Mouse (Mus musculus): ENCODE measurements at regions not wholly inside any gene's neighbourhood (a gene's known extent, or its start where the extent isn't known, plus 50 kb on each side); places are given as distances from the start of the nearest gene placed in this dataset.

DNA sequence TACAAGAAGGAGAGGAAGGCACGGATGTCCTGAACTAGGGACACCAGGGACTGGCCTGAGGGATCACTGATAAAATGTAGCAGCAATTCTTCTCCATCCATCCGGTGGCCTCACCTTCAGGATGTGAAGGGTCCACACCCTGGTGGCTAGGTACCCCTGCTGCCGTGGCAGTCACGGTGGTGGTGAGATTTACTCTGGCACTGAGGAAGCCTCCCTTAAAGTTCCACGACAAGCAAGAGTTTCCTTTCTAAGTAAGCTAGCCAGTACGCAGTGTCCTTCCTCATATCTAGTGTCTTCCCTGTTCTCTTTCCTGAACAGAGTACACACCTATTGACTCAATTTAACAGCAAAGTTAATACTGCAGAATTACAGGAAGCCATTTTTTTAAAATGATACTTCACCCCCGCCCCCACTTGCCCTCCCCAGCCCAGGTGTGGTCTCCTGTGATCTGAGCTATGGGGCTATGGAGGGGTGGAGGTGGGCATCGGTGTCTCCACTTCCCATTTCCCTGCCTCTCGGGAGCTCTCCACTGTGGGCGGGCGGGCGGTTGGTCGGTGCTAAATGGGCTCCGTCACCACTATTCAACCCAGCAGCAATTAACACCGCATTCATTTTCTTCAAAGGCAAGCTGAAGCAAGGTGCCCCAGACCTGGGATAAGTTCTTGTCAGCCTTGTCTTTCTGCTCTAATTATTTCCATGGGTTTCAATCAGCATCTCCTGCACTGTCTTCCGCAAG lies 201.2 kb upstream of the Klf14 start:
- ATAC-seq (ENCODE audit: low read depth): no peak
- no peak overlapping the region for H3K27ac ChIP-seq (ENCODE audit: low read depth, low read length)
- 0 out of 2 replicates have a peak, but pooled peaks cover 3% of the 10 kb centered on the region for H3K4me1 ChIP-seq (ENCODE audit: control insufficient read depth, insufficient read depth, low read length)
- no peak overlapping the region for H3K9ac ChIP-seq (replicated peaks; ENCODE audit: low read depth, low read length)
- no peaks in the 10 kb centered on the region for H3K9me3 ChIP-seq (ENCODE audit: control insufficient read depth, low read length)
- H3K4me3 ChIP-seq (ENCODE audit: low read depth, low read length): no peak overlapping the region
- no peaks in the 10 kb centered on the region for H3K27me3 ChIP-seq (ENCODE audit: control insufficient read depth, insufficient read depth, low read length)
- 55% methylated on average over 16 of the region's 16 CpGs for WGBS
- no peaks in the 10 kb centered on the region for H3K36me3 ChIP-seq (ENCODE audit: control insufficient read depth, insufficient read depth, low read length)
- H3K4me2 ChIP-seq (ENCODE audit: low read depth, low read length): no peak overlapping the region

DNA sequence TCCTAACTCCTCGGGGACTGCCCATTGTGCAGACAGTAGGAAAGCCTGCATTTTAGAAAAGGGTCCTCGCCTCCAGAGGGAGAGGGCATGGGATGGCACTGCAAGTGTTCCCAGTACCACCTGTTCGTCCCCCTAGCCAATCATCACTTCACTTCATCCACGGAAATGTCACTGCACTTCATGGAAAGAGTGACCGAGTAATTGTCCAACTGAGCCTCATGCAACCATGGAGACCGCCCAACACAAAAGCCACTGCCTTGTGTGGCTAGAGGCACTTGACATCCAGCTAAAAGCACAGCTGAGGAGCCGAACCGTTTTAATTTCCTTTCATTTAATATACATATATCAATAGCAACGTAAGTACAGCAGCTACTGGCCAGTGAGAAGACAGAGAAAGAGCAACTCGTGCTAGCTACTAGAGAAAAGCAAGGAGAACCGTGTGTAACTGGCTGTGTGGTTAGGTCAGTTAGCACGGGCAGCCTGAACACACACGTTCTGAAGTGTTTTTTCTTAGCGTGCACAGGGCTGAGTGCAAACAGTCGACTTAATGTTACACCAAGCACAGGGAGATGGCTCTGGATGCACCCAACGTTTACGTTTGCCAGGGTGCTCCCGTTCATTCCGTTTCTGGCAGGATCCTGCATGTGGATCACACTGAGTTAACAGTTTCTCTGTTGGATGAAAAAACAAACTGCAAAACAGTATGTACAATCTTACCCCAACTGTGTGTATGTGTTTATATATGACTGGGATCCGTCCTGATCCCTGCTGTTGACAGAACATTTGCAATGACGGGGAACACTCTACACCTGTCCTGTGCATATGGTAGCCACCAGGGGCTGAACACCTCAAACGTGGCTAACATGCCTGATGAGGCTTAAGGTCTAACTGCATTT lies 202.8 kb upstream of the Klf14 start:
- Histone ChIP-seq H3K4me3 (ENCODE audit: low read depth, low read length) (no peak overlapping the region), H3K27ac (ENCODE audit: low read depth, low read length) (no peak overlapping the region), H3K9ac (replicated peaks; ENCODE audit: low read depth, low read length) (no peak overlapping the region), H3K9me3 (ENCODE audit: control insufficient read depth, low read length) (no peaks in the 10 kb centered on the region), H3K4me2 (ENCODE audit: low read depth, low read length) (no peak overlapping the region), H3K27me3 (ENCODE audit: control insufficient read depth, insufficient read depth, low read length) (no peaks in the 10 kb centered on the region), H3K36me3 (ENCODE audit: control insufficient read depth, insufficient read depth, low read length) (no peaks in the 10 kb centered on the region), H3K4me1 (ENCODE audit: control insufficient read depth, insufficient read depth, low read length) (0 out of 2 replicates have a peak, but pooled peaks cover 3% of the 10 kb centered on the region)
- 64% methylated on average over 22 of the region's 22 CpGs for WGBS
- no peak for ATAC-seq (ENCODE audit: low read depth)

DNA sequence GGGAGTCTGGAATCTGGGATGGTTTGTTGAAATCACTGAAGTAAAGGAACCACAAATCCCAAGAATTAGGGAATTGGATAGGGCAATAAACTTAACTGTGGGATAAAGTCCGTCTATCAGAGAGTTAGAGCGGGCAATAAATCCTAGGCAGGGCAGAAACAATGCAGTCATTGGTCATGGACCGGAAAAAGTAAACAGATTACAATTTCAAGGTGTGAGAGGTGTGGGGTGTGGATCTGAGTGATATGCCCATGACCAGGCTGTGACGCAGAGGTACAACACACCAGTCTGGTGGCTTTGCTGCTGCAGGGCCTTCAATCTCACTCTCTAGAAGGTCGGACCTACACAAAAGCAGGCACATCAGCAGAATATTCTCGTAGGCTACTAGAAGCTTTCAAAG lies 206.1 kb upstream of the Klf14 start:
- no peak for ATAC-seq (ENCODE audit: low read depth)
- no peaks in the 10 kb centered on the region for H3K27me3 ChIP-seq (ENCODE audit: control insufficient read depth, insufficient read depth, low read length)
- H3K27ac ChIP-seq (ENCODE audit: low read depth, low read length): no peak overlapping the region
- WGBS: 68% methylated on average over 6 of the region's 6 CpGs
- no peaks in the 10 kb centered on the region for H3K4me1 ChIP-seq (ENCODE audit: control insufficient read depth, insufficient read depth, low read length)
- H3K4me2 ChIP-seq (ENCODE audit: low read depth, low read length): no peak overlapping the region
- H3K36me3 ChIP-seq (ENCODE audit: control insufficient read depth, insufficient read depth, low read length): no peaks in the 10 kb centered on the region
- no peak overlapping the region for H3K4me3 ChIP-seq (ENCODE audit: low read depth, low read length)
- H3K9ac ChIP-seq (replicated peaks; ENCODE audit: low read depth, low read length): no peak overlapping the region
- no peaks in the 10 kb centered on the region for H3K9me3 ChIP-seq (ENCODE audit: control insufficient read depth, low read length)

- 60% methylated on average over 8 of the region's 8 CpGs for WGBS
- no peak overlapping the region for H3K9ac ChIP-seq (replicated peaks; ENCODE audit: low read depth, low read length)
- H3K4me1 ChIP-seq (ENCODE audit: control insufficient read depth, insufficient read depth, low read length): no peaks in the 10 kb centered on the region
- no peaks in the 10 kb centered on the region for H3K36me3 ChIP-seq (ENCODE audit: control insufficient read depth, insufficient read depth, low read length)
- no peak for ATAC-seq (ENCODE audit: low read depth)
- no peaks in the 10 kb centered on the region for H3K27me3 ChIP-seq (ENCODE audit: control insufficient read depth, insufficient read depth, low read length)
- H3K4me3 ChIP-seq (ENCODE audit: low read depth, low read length): no peak overlapping the region
- no peak overlapping the region for H3K27ac ChIP-seq (ENCODE audit: low read depth, low read length)
- H3K4me2 ChIP-seq (ENCODE audit: low read depth, low read length): no peak overlapping the region
- no peaks in the 10 kb centered on the region for H3K9me3 ChIP-seq (ENCODE audit: control insufficient read depth, low read length)
These were observed 207.5 kb upstream of the Klf14 start for GRCm38 (mm10) chr6:31166347-31166746.

- Histone ChIP-seq H3K4me3 (ENCODE audit: low read depth, low read length) (no peak overlapping the region), H3K9me3 (ENCODE audit: control insufficient read depth, low read length) (no peaks in the 10 kb centered on the region), H3K4me1 (ENCODE audit: control insufficient read depth, insufficient read depth, low read length) (no peaks in the 10 kb centered on the region), H3K9ac (replicated peaks; ENCODE audit: low read depth, low read length) (no peak overlapping the region), H3K27ac (ENCODE audit: low read depth, low read length) (no peak overlapping the region), H3K4me2 (ENCODE audit: low read depth, low read length) (no peak overlapping the region), H3K27me3 (ENCODE audit: control insufficient read depth, insufficient read depth, low read length) (no peaks in the 10 kb centered on the region), H3K36me3 (ENCODE audit: control insufficient read depth, insufficient read depth, low read length) (no peaks in the 10 kb centered on the region)
- no peak for ATAC-seq (ENCODE audit: low read depth)
- 82% methylated on average over 5 of the region's 5 CpGs for WGBS
These were observed 208.9 kb upstream of the Klf14 start for GRCm38 (mm10) chr6:31167732-31168131.

GRCm38 (mm10) chr6:31168730-31169129 lies 209.9 kb upstream of the Klf14 start:
- Histone ChIP-seq H3K27ac (ENCODE audit: low read depth, low read length) (no peak overlapping the region), H3K4me2 (ENCODE audit: low read depth, low read length) (no peak overlapping the region), H3K4me3 (ENCODE audit: low read depth, low read length) (no peak overlapping the region), H3K9me3 (ENCODE audit: control insufficient read depth, low read length) (no peaks in the 10 kb centered on the region), H3K27me3 (ENCODE audit: control insufficient read depth, insufficient read depth, low read length) (no peaks in the 10 kb centered on the region), H3K9ac (replicated peaks; ENCODE audit: low read depth, low read length) (no peak overlapping the region), H3K4me1 (ENCODE audit: control insufficient read depth, insufficient read depth, low read length) (no peaks in the 10 kb centered on the region), H3K36me3 (ENCODE audit: control insufficient read depth, insufficient read depth, low read length) (no peaks in the 10 kb centered on the region)
- no peak for ATAC-seq (ENCODE audit: low read depth)
- WGBS: 84% methylated on average over 3 of the region's 3 CpGs

GRCm38 (mm10) chr6:31169343-31169742 lies 210.5 kb upstream of the Klf14 start:
- no peak for ATAC-seq (ENCODE audit: low read depth)
- WGBS: 94% methylated on average over 9 of the region's 9 CpGs

GRCm38 (mm10) chr6:31169868-31170600 lies 211.2 kb upstream of the Klf14 start:
- Histone ChIP-seq H3K4me3 (ENCODE audit: low read depth, low read length) (no peak overlapping the region), H3K27me3 (ENCODE audit: control insufficient read depth, insufficient read depth, low read length) (no peaks in the 10 kb centered on the region), H3K4me1 (ENCODE audit: control insufficient read depth, insufficient read depth, low read length) (no peaks in the 10 kb centered on the region), H3K4me2 (ENCODE audit: low read depth, low read length) (no peak overlapping the region), H3K9me3 (ENCODE audit: control insufficient read depth, low read length) (no peaks in the 10 kb centered on the region), H3K36me3 (ENCODE audit: control insufficient read depth, insufficient read depth, low read length) (no peaks in the 10 kb centered on the region), H3K27ac (ENCODE audit: low read depth, low read length) (no peak overlapping the region), H3K9ac (replicated peaks; ENCODE audit: low read depth, low read length) (no peak overlapping the region)
- ATAC-seq (ENCODE audit: low read depth): no peak
- 63% methylated on average over 9 of the region's 9 CpGs for WGBS

More at GRCm38 (mm10) chr6:31169343-31169742, 210.5 kb upstream of the Klf14 start:
- H3K27me3 ChIP-seq (ENCODE audit: control insufficient read depth, insufficient read depth, low read length): no peaks in the 10 kb centered on the region
- no peaks in the 10 kb centered on the region for H3K9me3 ChIP-seq (ENCODE audit: control insufficient read depth, low read length)
- H3K4me2 ChIP-seq (ENCODE audit: low read depth, low read length): no peak overlapping the region
- H3K27ac ChIP-seq (ENCODE audit: low read depth, low read length): no peak overlapping the region
- H3K9ac ChIP-seq (replicated peaks; ENCODE audit: low read depth, low read length): no peak overlapping the region
- no peak overlapping the region for H3K4me3 ChIP-seq (ENCODE audit: low read depth, low read length)
- H3K36me3 ChIP-seq (ENCODE audit: control insufficient read depth, insufficient read depth, low read length): no peaks in the 10 kb centered on the region
- H3K4me1 ChIP-seq (ENCODE audit: control insufficient read depth, insufficient read depth, low read length): no peaks in the 10 kb centered on the region
